Mouse (Mus musculus): ENCODE measurements around the gene Hecw2.

DNA sequence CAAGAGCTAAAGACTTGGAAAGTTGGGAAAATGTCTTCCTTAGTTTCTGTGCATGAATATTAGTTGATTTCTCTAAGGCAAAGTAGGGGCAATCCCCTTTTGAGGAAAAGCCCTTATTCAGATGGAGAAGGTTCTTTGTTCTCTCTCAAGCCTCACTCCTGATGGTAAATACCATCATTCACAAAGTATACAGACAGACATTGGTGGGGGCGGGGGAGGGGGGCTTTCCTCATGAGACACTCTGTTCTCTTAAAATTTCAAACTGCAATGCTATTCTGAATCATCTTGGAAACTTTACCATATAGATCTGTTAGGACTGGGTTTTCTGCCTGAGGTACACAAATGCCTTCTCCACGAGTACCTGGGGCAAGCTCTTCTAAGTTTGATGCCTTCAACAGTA lies 355.6 kb downstream of the Hecw2 start:
- TF ChIP-seq CTCF (IDR thresholded peaks at IDR 0.05; ENCODE audit: control insufficient read depth, insufficient read depth, insufficient replicate concordance, low read depth, low read length) (no peak), POLR2A (IDR thresholded peaks at IDR 0.05; ENCODE audit: control insufficient read depth, low read depth, low read length) (no peak)

Measured in testis, adult 2 months (tissue).